Mouse (Mus musculus) layer of hippocampus, adult 8-10 months (tissue): ENCODE data around the gene Zfp217. TPM values are rescaled to one million over a fixed set of nuclear protein-coding genes. Genes with fewer than 3 reads are reported as not detected.

Experiments used
- DNase-seq, 2 experiments: peaks; one replicate each; pipeline ENCODE4 v3.0.0; 2022; ENCODE audit warnings: low spot score in 2 of 2
- total RNA-seq, 4 experiments: library from RNA; stranded (reverse); gene quantifications; 2 replicates each; pipeline ENCODE4 v1.2.4; 2022

The Zfp217 gene
- total RNA-seq, 4 experiments from 2014 or later = 3.2 to 5.3 (median 4.5) TPM

- DNase-seq = peak; percentile 25 to 55
These were observed 44.1 kb downstream of the Zfp217 start for GRCm38 (mm10) chr2:170103852-170104251.

GRCm38 (mm10) chr2:170103341-170103740 is 44.6 kb downstream of the Zfp217 start:
- DNase-seq = no peak

GRCm38 (mm10) chr2:170101932-170102331 is 46.0 kb downstream of the Zfp217 start:
- no peak for DNase-seq

- peak; percentile 69 to 87 for DNase-seq
These were observed 46.8 kb downstream of the Zfp217 start for GRCm38 (mm10) chr2:170101132-170101531.

- no peak for DNase-seq
These were observed 53.0 kb downstream of the Zfp217 start for GRCm38 (mm10) chr2:170094871-170095270.

GRCm38 (mm10) chr2:170094220-170094619 is 53.7 kb downstream of the Zfp217 start:
- no peak for DNase-seq

GRCm38 (mm10) chr2:170091563-170092443 is 56.1 kb downstream of the Zfp217 start:
- no peak for DNase-seq

GRCm38 (mm10) chr2:170078442-170079017 is 69.4 kb downstream of the Zfp217 start:
- DNase-seq = no peak

GRCm38 (mm10) chr2:170078041-170078440 is 69.9 kb downstream of the Zfp217 start:
- DNase-seq = no peak

- no peak for DNase-seq
These were observed 70.9 kb downstream of the Zfp217 start for GRCm38 (mm10) chr2:170076941-170077490.

- DNase-seq = no peak
These were observed 77.2 kb downstream of the Zfp217 start for GRCm38 (mm10) chr2:170070641-170071241.

- DNase-seq = no peak
These were observed 77.9 kb downstream of the Zfp217 start for GRCm38 (mm10) chr2:170069976-170070375.

GRCm38 (mm10) chr2:170062378-170062777 is 85.5 kb downstream of the Zfp217 start:
- DNase-seq = no peak

GRCm38 (mm10) chr2:170060066-170060465 is 87.8 kb downstream of the Zfp217 start:
- DNase-seq = no peak

- DNase-seq = no peak
These were observed 89.1 kb downstream of the Zfp217 start for GRCm38 (mm10) chr2:170058774-170059173.
